Mouse (Mus musculus) liver, embryonic 11.5 days (tissue): ENCODE measurements at regions not wholly inside any gene's neighbourhood (a gene's known extent, or its start where the extent isn't known, plus 50 kb on each side); places are given as distances from the start of the nearest gene placed in this dataset.

ENCODE experiments used
- ATAC-seq: fragments of 200-750 bp; cut with Nextera tagmentation; replicated peaks from 2 replicates; pipeline ENCODE4 v1.8.0; 2017; ENCODE audit warnings: moderate number of reproducible peaks, mild to moderate bottlenecking, moderate TSS enrichment, moderate library complexity; ENCODE audit not compliant: low FRiP score
- DNase-seq: peaks from one replicate; pipeline ENCODE4 v3.0.0-alpha.2; 2017; ENCODE audit warnings: low spot score
- H3K27ac ChIP-seq: fragments of 300-500 bp; sonication (generic); 2 replicates; pipeline ENCODE4 v1.5.1; 2014; ENCODE audit warnings: mild to moderate bottlenecking, low read depth, low read length, control low read depth
- H3K27me3 ChIP-seq: fragments of 300-500 bp; sonication (generic); replicated peaks from 2 replicates; pipeline ENCODE4 v1.6.1; 2014; ENCODE audit warnings: low read length, mixed read lengths; ENCODE audit not compliant: control insufficient read depth, insufficient read depth
- H3K36me3 ChIP-seq: fragments of 300-500 bp; sonication (generic); 2 replicates; pipeline ENCODE4 v1.6.1; 2014; ENCODE audit warnings: mild to moderate bottlenecking, low read length, moderate library complexity, mixed read lengths; ENCODE audit not compliant: control insufficient read depth, insufficient read depth
- H3K4me1 ChIP-seq: fragments of 300-500 bp; sonication (generic); replicated peaks from 2 replicates; pipeline ENCODE4 v1.6.1; 2014; ENCODE audit warnings: low read length, mixed read lengths; ENCODE audit not compliant: control insufficient read depth, insufficient read depth
- H3K4me2 ChIP-seq: fragments of 300-500 bp; sonication (generic); 2 replicates; pipeline ENCODE4 v1.6.1; 2014; ENCODE audit warnings: mild to moderate bottlenecking, control low read depth, moderate library complexity
- H3K4me3 ChIP-seq: fragments of 300-500 bp; sonication (generic); 2 replicates; pipeline ENCODE4 v1.5.1; 2014; ENCODE audit warnings: low read depth, low read length, control low read depth
- H3K9ac ChIP-seq: fragments of 300-500 bp; sonication (generic); 2 replicates; pipeline ENCODE4 v1.6.1; 2014; ENCODE audit warnings: low read depth, low read length, control low read depth
- H3K9me3 ChIP-seq: fragments of 300-500 bp; sonication (generic); 2 replicates; pipeline ENCODE4 v1.6.1; 2016; ENCODE audit warnings: low read length, inconsistent platforms, mixed read lengths; ENCODE audit not compliant: control insufficient read depth
- WGBS: fragments of 180-500 bp; shearing (Covaris S2); extraction: QIAGEN DNeasy Blood & Tissue Kit; methylation state at CpG from one replicate; pipeline ENCODE4 v1.1.7; 2014; 5-methylcytosine and 5-hydroxymethylcytosine counted together

- WGBS, result 87% methylated on average over 5 of the region's 5 CpGs
- no peak for ATAC-seq
Measured at GRCm38 (mm10) chr10:117506252-117506992, 122.9 kb upstream of the Cpm start.

DNA sequence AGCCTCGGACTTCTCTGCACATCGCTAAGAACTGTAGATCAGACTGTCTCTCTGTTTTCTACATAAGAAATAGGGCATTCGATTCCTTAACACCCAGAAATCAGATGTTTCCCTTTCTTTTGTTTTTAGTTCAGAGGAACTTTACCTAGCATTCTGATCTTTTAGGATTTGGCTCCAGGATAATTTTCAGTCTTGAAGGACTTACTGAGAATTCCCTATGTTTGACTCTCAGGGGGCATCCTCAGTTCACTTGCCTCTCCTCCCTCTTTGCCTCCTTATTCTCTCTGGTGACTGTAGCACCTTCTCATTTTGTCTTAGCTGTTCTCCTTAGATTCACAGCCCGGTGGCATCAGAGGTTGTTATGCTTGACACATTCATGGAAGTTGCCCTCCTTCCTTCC is 123.8 kb upstream of the Cpm start:
- ATAC-seq, result no peak
- no peak overlapping the region for H3K4me2 ChIP-seq

More at GRCm38 (mm10) chr10:117506252-117506992, 122.9 kb upstream of the Cpm start:
- no peak overlapping the region for H3K4me3 ChIP-seq
- no peak for DNase-seq
- H3K9ac ChIP-seq, result no peak overlapping the region
- no peaks in the 10 kb centered on the region for H3K27me3 ChIP-seq
- H3K27ac ChIP-seq, result no peak overlapping the region
- no peak overlapping the region for H3K4me2 ChIP-seq
- H3K4me1 ChIP-seq, result no peaks in the 10 kb centered on the region
- no peaks in the 10 kb centered on the region for H3K36me3 ChIP-seq
- H3K9me3 ChIP-seq, result no peaks in the 10 kb centered on the region

GRCm38 (mm10) chr10:117505057-117505456 is 124.2 kb upstream of the Cpm start:
- 83% methylated on average over 3 of the region's 3 CpGs for WGBS

More for the DNA sequence above, 123.8 kb upstream of the Cpm start:
- no peaks in the 10 kb centered on the region for H3K36me3 ChIP-seq
- no peak overlapping the region for H3K27ac ChIP-seq
- no peak for DNase-seq
- H3K4me3 ChIP-seq, result no peak overlapping the region
- H3K4me1 ChIP-seq, result no peaks in the 10 kb centered on the region
- H3K9ac ChIP-seq, result no peak overlapping the region
- H3K9me3 ChIP-seq, result no peaks in the 10 kb centered on the region
- WGBS, result 74% methylated on average over 4 of the region's 4 CpGs
- no peaks in the 10 kb centered on the region for H3K27me3 ChIP-seq

DNA sequence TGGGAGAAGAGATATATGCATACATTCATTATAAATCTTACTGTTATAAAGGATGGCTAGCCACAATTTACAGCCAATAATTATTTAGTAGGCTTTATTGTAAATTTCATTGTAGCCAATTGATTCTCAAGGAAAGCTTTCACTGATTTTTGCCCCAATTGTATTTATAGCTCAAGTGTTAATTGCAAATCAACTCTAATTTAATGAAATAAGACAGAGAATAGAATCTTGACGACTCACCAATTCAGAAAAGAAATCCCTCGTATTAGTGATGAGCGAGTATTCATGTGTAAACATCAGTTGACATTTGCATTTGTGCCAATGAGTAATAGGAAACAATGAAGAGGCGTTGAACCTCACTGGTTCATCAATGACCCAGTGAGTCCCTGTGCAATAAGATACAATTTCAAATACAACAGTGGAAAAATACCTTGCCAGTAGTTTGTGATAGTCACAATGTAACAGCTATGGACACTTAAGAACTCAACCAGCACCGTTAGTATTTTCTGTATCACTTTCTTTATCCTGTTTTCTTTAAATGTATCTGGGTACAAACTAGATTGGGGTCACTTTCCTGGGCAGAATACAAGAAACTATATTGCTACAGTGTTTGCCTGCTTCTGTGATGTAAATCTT is 124.6 kb upstream of the Cpsf6 start:
- H3K4me2 ChIP-seq, result no peak overlapping the region
- ATAC-seq (no peak), DNase-seq (no peak)
- H3K4me3 ChIP-seq, result no peak overlapping the region
- H3K4me1 ChIP-seq, result no peaks in the 10 kb centered on the region
- no peak overlapping the region for H3K9ac ChIP-seq
- no peaks in the 10 kb centered on the region for H3K9me3 ChIP-seq
- no peak overlapping the region for H3K27ac ChIP-seq
- no peaks in the 10 kb centered on the region for H3K27me3 ChIP-seq
- H3K36me3 ChIP-seq, result no peaks in the 10 kb centered on the region
- WGBS, result 77% methylated on average over 5 of the region's 5 CpGs

More at GRCm38 (mm10) chr10:117505057-117505456, 124.2 kb upstream of the Cpm start:
- ATAC-seq, result no peak
- Histone ChIP-seq H3K9ac (no peak overlapping the region), H3K36me3 (no peaks in the 10 kb centered on the region), H3K4me3 (no peak overlapping the region), H3K4me1 (no peaks in the 10 kb centered on the region), H3K4me2 (no peak overlapping the region), H3K27ac (no peak overlapping the region), H3K27me3 (no peaks in the 10 kb centered on the region), H3K9me3 (no peaks in the 10 kb centered on the region)
- no peak for DNase-seq

- H3K4me2 ChIP-seq, result no peak overlapping the region
- no peak for ATAC-seq
- WGBS, result 77% methylated on average over 22 of the region's 22 CpGs
Measured at GRCm38 (mm10) chr10:117503222-117504184, 123.7 kb upstream of the Cpsf6 start.

GRCm38 (mm10) chr10:117502731-117503130 is 122.9 kb upstream of the Cpsf6 start:
- H3K4me2 ChIP-seq, result no peak overlapping the region
- no peaks in the 10 kb centered on the region for H3K36me3 ChIP-seq
- H3K4me1 ChIP-seq, result no peaks in the 10 kb centered on the region
- ATAC-seq, result no peak
- WGBS, result 86% methylated on average over 9 of the region's 9 CpGs
- H3K27me3 ChIP-seq, result no peaks in the 10 kb centered on the region
- H3K27ac ChIP-seq, result no peak overlapping the region
- no peaks in the 10 kb centered on the region for H3K9me3 ChIP-seq
- no peak for DNase-seq
- no peak overlapping the region for H3K9ac ChIP-seq
- no peak overlapping the region for H3K4me3 ChIP-seq

More at GRCm38 (mm10) chr10:117503222-117504184, 123.7 kb upstream of the Cpsf6 start:
- no peaks in the 10 kb centered on the region for H3K4me1 ChIP-seq
- H3K9me3 ChIP-seq, result no peaks in the 10 kb centered on the region
- H3K4me3 ChIP-seq, result no peak overlapping the region
- no peak overlapping the region for H3K9ac ChIP-seq
- H3K36me3 ChIP-seq, result no peaks in the 10 kb centered on the region
- no peak for DNase-seq
- no peaks in the 10 kb centered on the region for H3K27me3 ChIP-seq
- no peak overlapping the region for H3K27ac ChIP-seq

GRCm38 (mm10) chr10:117502135-117502534 is 122.3 kb upstream of the Cpsf6 start:
- no peaks in the 10 kb centered on the region for H3K36me3 ChIP-seq
- H3K27me3 ChIP-seq, result no peaks in the 10 kb centered on the region
- no peaks in the 10 kb centered on the region for H3K9me3 ChIP-seq
- no peak overlapping the region for H3K9ac ChIP-seq
- H3K4me2 ChIP-seq, result no peak overlapping the region
- H3K4me1 ChIP-seq, result no peaks in the 10 kb centered on the region
- ATAC-seq, result no peak
- no peak for DNase-seq
- WGBS, result 66% methylated on average over 7 of the region's 7 CpGs
- H3K4me3 ChIP-seq, result no peak overlapping the region
- no peak overlapping the region for H3K27ac ChIP-seq

DNA sequence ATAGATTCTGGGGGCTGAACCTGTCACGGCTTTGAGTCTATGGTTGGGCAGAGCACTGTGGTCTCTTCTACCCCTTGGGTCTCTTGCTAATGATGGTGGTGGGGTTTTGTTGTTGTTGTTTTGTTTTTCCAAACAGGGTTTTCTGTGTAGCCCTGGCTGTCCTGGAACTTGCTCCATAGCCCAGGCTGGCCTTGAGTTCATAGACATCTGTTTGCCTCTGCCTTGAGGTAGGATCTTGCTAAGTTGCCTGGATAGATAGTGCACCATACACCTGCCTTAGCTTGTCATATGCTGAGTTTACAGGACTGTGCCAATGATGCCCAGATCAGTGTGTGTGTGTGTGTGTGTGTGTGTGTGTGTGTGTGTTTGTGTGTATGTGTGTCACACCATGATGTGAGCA is 121.6 kb upstream of the Cpsf6 start:
- no peak overlapping the region for H3K27ac ChIP-seq
- H3K36me3 ChIP-seq, result no peaks in the 10 kb centered on the region
- no peak for ATAC-seq
- no peak for DNase-seq
- 88% methylated on average over 1 of the region's 1 CpGs for WGBS
- H3K27me3 ChIP-seq, result no peaks in the 10 kb centered on the region
- no peak overlapping the region for H3K4me3 ChIP-seq
- no peaks in the 10 kb centered on the region for H3K9me3 ChIP-seq
- H3K4me2 ChIP-seq, result no peak overlapping the region
- H3K9ac ChIP-seq, result no peak overlapping the region
- H3K4me1 ChIP-seq, result no peaks in the 10 kb centered on the region
